Mouse (Mus musculus) liver, embryonic 12.5 days (tissue): ENCODE measurements around the gene Vsir. TPM values are rescaled to one million over a fixed set of nuclear protein-coding genes. Genes with fewer than 3 reads are reported as not detected.

Experiments
- ATAC-seq: fragments of 200-750 bp; cut with Nextera tagmentation; 2 replicates; pipeline ENCODE4 v1.8.0; 2017; ENCODE audit warnings: moderate number of reproducible peaks, mild to moderate bottlenecking, moderate library complexity
- H3K27ac ChIP-seq: fragments of 300-500 bp; sonication (generic); 2 replicates; pipeline ENCODE4 v1.5.1; 2016; ENCODE audit warnings: mild to moderate bottlenecking
- H3K27me3 ChIP-seq: fragments of 300-500 bp; sonication (generic); replicated peaks from 2 replicates; pipeline ENCODE4 v1.6.1; 2016; ENCODE audit warnings: mild to moderate bottlenecking, moderate library complexity
- H3K36me3 ChIP-seq: fragments of 300-500 bp; sonication (generic); 2 replicates; pipeline ENCODE4 v1.6.1; 2016; ENCODE audit warnings: mild to moderate bottlenecking, moderate library complexity
- H3K4me1 ChIP-seq: fragments of 300-500 bp; sonication (generic); 2 replicates; pipeline ENCODE4 v1.6.1; 2016
- H3K4me2 ChIP-seq: fragments of 300-500 bp; sonication (generic); 2 replicates; pipeline ENCODE4 v1.6.1; 2016; ENCODE audit warnings: mild to moderate bottlenecking, moderate library complexity
- H3K4me3 ChIP-seq: fragments of 300-500 bp; sonication (generic); 2 replicates; pipeline ENCODE4 v1.5.1; 2016; ENCODE audit warnings: mild to moderate bottlenecking, moderate library complexity
- H3K9ac ChIP-seq: fragments of 300-500 bp; sonication (generic); 2 replicates; pipeline ENCODE4 v1.6.1; 2016; ENCODE audit warnings: mild to moderate bottlenecking, moderate library complexity
- H3K9me3 ChIP-seq: fragments of 300-500 bp; sonication (generic); replicated peaks from 2 replicates; pipeline ENCODE4 v1.6.1; 2016; ENCODE audit warnings: mild to moderate bottlenecking, moderate library complexity
- WGBS: fragments of 180-500 bp; shearing (Covaris S2); methylation state at CpG from one replicate; pipeline ENCODE4 v1.1.7; 2016; ENCODE audit not compliant: insufficient replicate concordance; 5-methylcytosine and 5-hydroxymethylcytosine counted together
- polyA plus RNA-seq: library from polyadenylated mRNA; unstranded; fragments of >200 nt; fragmentation: Nextera tagmentation; extraction: Ambion mirVana; gene quantifications from 2 replicates; pipeline ENCODE4 v1.2.1, GENCODE M21; 2016

Vsir gene
- polyA plus RNA-seq, 1 experiment from 2014 or later, result 3.5 TPM

DNA sequence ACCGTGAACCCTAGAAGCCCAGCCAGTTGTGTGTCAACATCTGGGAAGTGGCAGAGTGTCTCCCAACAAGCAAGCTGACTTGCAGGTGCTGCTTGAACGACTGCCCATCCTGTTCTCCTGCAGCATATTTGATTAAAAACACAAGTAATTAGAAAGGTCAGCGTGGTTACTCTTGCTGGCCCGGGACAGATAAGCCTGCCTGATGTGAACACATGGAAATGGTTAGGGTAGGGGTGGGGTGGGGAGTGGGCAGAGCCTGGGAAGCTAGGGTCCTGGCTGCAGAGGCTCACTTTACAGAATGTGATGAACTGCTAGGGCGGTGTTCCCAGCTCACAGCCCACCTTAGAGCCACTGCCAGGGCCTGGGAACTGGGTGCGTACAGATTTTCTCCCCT lies 26.9 kb downstream of the Vsir start:
- H3K9ac ChIP-seq, result no peak overlapping the region
- no peak overlapping the region for H3K4me3 ChIP-seq
- no peak overlapping the region for H3K27ac ChIP-seq
- WGBS, result 19% methylated on average over 6 of the region's 6 CpGs
- no peak for ATAC-seq
- no peaks in the 10 kb centered on the region for H3K36me3 ChIP-seq
- H3K9me3 ChIP-seq, result no peaks in the 10 kb centered on the region
- peaks cover 31% of the 10 kb centered on the region for H3K4me1 ChIP-seq
- H3K27me3 ChIP-seq, result no peaks in the 10 kb centered on the region
- no peak overlapping the region for H3K4me2 ChIP-seq

DNA sequence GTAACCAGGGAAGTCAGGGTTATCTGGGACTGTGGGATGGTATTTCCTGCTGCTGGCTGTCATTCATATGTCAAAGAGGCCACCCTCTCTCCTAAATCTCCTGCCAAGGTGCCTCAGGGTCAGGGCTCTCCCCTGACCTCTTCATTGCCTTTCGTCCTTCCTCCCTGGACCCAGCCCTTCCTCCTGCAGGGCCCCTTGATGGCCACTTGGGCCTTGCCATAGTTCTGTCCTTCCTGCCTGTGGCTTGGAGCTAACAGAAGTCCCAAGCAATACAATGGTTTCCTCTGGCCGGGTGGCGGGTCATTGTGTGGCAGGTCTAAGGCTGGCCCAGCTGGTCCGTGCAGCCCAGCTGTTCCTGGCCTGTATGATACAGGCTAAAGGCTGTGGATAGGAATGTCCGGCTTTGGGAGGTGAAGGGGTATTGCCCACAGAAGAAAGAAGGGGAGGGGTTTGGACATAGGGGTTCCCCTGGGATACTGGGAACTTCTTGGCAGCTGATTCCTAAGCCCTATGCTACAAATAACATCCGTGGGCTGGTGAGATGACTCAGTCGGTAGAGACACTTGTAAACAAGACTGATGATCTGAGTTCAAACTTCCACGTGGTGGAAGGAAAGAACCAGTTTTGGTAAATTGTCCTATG lies 27.4 kb downstream of the Vsir start:
- Histone ChIP-seq H3K4me3 (no peak overlapping the region), H3K9me3 (no peaks in the 10 kb centered on the region), H3K9ac (no peak overlapping the region), H3K27ac (no peak overlapping the region), H3K4me2 (no peak overlapping the region), H3K36me3 (no peaks in the 10 kb centered on the region), H3K27me3 (no peaks in the 10 kb centered on the region), H3K4me1 (peaks cover 31% of the 10 kb centered on the region)
- WGBS, result 25% methylated on average over 8 of the region's 8 CpGs
- no peak for ATAC-seq

DNA sequence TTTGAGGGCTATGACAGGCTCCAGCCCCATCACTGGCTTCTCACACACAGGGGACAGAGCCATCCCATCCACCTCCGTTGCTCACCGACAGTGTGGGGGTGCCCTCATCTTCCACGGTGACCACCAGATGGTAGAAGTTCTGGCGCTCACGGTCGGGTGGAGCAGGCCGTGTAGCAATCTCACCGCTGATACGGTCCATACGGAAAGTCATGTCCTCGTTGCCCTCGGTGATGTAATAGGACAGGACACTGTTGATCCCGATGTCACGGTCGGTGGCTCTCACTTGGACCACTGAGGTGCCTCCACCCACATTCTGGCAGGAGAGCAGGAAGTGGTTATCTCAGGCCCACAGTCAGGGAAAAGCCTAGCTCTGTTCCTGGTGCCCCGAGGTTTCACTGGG lies 30.1 kb downstream of the Vsir start:
- H3K4me1 ChIP-seq, result peaks cover 15% of the 10 kb centered on the region
- H3K9ac ChIP-seq, result no peak overlapping the region
- no peaks in the 10 kb centered on the region for H3K36me3 ChIP-seq
- no peaks in the 10 kb centered on the region for H3K9me3 ChIP-seq
- WGBS, result 60% methylated on average over 16 of the region's 16 CpGs
- H3K27me3 ChIP-seq, result no peaks in the 10 kb centered on the region
- H3K27ac ChIP-seq, result no peak overlapping the region
- H3K4me2 ChIP-seq, result no peak overlapping the region
- no peak for ATAC-seq
- H3K4me3 ChIP-seq, result no peak overlapping the region

DNA sequence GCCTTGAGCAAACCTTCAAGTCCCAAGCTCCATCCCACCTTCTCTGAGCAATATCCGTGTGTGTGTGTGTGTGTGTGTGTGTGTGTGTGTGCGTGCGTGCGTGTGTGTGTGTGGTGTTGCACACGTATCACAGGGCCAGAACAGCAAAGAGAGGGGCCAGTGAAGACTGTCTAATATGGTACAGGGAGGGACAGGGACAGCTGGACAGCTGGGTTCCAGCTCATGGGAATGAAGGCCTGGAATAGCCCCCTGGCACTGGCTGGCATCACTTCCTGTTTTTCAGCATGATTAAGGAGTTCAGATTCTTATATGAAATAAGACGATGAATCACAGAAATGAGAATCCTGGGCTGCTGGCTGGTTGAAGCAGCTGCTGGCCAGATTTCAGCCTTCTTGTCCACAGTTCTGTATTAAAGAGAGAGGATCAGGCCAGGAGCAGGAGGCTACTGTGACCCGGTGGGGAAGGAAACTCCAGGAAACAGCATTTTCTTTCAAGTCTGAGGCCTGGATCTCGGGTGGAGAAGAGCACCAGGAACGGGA lies 32.8 kb downstream of the Vsir start:
- no peak overlapping the region for H3K4me2 ChIP-seq
- no peak for ATAC-seq
- no peak overlapping the region for H3K4me3 ChIP-seq
- H3K4me1 ChIP-seq, result no peaks in the 10 kb centered on the region
- H3K27ac ChIP-seq, result no peak overlapping the region
- H3K27me3 ChIP-seq, result no peaks in the 10 kb centered on the region; the same call in 1 of the 2 replicates
- WGBS, result 62% methylated on average over 9 of the region's 9 CpGs
- no peaks in the 10 kb centered on the region for H3K9me3 ChIP-seq
- no peak overlapping the region for H3K9ac ChIP-seq
- no peaks in the 10 kb centered on the region for H3K36me3 ChIP-seq

DNA sequence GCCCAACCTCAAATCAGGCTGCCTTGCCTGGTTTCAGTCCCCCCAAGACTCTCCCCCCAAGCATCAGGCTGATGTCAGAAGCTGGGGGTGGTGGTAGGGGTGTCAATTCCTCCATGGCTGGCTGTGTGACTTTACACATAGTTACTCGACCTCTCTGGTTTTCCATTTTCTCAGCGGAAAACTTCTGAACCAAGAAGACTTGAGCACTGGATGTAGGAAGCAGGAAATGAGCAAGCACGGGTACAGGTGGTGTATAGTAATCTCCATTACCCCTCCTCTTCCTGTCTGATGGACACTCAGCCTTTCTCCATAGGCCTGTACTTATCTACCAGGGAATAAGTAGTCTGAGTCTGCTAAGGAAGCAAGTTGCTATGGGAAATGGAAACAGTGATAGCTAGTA lies 33.6 kb downstream of the Vsir start:
- ATAC-seq, result no peak
- Histone ChIP-seq H3K27ac (no peak overlapping the region), H3K27me3 (no peaks in the 10 kb centered on the region; the same call in 1 of the 2 replicates), H3K9me3 (no peaks in the 10 kb centered on the region), H3K4me1 (no peaks in the 10 kb centered on the region), H3K36me3 (no peaks in the 10 kb centered on the region), H3K4me3 (no peak overlapping the region), H3K4me2 (no peak overlapping the region), H3K9ac (no peak overlapping the region)
- 43% methylated on average over 3 of the region's 3 CpGs for WGBS

DNA sequence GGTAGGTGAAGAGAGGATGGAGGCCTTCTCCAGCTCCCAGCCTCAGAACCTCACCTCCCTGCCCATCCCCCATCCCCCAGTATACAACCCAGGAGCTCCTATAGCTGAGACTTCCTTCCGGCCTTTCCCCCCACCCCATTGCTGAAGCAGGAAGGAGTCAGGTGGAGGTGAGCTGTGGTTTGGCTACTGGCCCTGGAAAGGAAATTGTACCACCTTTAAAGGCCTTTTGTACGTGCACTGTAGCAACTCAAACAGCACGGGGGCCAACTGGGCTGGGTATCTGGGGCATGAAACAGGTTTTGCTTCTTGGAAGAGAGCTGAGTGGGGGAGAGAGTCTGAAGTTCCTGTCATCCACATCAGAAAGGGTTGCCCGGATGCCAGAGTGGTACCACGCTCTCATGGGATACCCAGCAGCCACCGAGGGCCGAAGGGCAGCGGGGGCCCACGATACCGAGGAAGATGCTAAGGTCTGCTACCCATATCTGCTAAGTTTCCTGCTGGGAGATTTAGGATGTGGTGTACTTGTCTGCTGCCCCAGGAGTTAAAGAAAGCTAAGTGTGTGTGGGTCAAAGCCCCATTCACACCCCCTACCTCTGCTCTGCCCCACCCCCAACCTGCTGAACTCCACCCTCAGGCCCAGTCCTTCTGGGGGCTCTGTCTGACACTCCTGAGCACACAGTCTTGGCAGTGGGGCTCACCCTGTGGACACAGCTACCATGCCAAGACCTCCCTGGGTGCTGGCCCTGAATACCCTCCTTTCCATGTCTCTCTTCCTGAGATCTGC lies 34.7 kb downstream of the Vsir start:
- Histone ChIP-seq H3K27me3 (no peaks in the 10 kb centered on the region; the same call in 1 of the 2 replicates), H3K4me1 (no peaks in the 10 kb centered on the region), H3K9ac (no peak overlapping the region), H3K4me3 (no peak overlapping the region), H3K4me2 (no peak overlapping the region), H3K9me3 (no peaks in the 10 kb centered on the region), H3K27ac (no peak overlapping the region), H3K36me3 (no peaks in the 10 kb centered on the region)
- 48% methylated on average over 10 of the region's 10 CpGs for WGBS
- no peak for ATAC-seq

DNA sequence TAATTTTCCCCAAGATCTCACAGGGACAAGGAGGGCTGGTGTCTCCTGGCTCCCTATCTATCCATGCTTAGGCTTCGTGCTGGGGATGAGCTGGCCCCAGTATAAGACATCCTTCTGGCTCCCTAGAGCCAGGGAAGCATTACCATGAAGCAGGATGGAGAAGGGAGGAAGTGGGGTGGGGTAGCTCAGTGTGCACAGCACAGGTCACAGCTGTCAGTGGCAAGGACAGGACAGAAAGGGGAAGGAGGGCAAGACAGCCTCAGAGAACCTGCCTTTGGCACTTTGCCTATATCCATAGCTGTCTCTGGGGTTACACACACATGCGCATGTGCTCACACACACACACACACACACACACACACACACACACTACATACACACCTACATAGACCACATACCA lies 41.7 kb downstream of the Vsir start:
- no peak overlapping the region for H3K9ac ChIP-seq
- no peaks in the 10 kb centered on the region for H3K9me3 ChIP-seq
- no peak overlapping the region for H3K4me2 ChIP-seq
- no peak overlapping the region for H3K4me3 ChIP-seq
- H3K27me3 ChIP-seq, result no peaks in the 10 kb centered on the region
- H3K4me1 ChIP-seq, result peaks cover 13% of the 10 kb centered on the region
- 72% methylated on average over 2 of the region's 2 CpGs for WGBS
- no peak for ATAC-seq
- no peaks in the 10 kb centered on the region for H3K36me3 ChIP-seq
- no peak overlapping the region for H3K27ac ChIP-seq

DNA sequence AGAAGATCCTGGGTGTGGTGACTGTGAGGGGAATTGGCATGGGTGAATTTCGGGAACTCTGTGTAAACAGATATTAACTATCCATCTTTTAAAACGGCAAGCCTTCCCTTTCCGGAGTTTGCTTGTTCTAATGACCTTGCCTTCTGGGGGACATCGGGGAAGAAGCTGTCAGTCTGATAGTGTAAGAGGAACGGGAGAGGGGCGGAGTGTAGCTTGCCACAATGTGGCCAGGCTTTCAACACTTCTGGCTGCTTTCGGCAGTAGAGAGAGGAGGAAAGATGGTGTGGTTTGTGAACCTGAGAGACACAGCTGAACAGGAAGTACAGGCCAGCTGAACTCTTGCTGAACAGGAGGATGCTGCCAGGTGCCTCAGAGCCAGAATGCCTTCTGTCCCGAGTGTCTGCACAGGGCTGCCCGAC lies 42.8 kb downstream of the Vsir start:
- H3K4me3 ChIP-seq, result no peak overlapping the region
- no peaks in the 10 kb centered on the region for H3K27me3 ChIP-seq
- no peaks in the 10 kb centered on the region for H3K36me3 ChIP-seq
- no peaks in the 10 kb centered on the region for H3K9me3 ChIP-seq
- no peak for ATAC-seq
- H3K9ac ChIP-seq, result no peak overlapping the region
- peaks cover 13% of the 10 kb centered on the region for H3K4me1 ChIP-seq
- H3K27ac ChIP-seq, result no peak overlapping the region
- no peak overlapping the region; the same call in 1 of the 2 replicates for H3K4me2 ChIP-seq
- 7% methylated on average over 9 of the region's 9 CpGs for WGBS

DNA sequence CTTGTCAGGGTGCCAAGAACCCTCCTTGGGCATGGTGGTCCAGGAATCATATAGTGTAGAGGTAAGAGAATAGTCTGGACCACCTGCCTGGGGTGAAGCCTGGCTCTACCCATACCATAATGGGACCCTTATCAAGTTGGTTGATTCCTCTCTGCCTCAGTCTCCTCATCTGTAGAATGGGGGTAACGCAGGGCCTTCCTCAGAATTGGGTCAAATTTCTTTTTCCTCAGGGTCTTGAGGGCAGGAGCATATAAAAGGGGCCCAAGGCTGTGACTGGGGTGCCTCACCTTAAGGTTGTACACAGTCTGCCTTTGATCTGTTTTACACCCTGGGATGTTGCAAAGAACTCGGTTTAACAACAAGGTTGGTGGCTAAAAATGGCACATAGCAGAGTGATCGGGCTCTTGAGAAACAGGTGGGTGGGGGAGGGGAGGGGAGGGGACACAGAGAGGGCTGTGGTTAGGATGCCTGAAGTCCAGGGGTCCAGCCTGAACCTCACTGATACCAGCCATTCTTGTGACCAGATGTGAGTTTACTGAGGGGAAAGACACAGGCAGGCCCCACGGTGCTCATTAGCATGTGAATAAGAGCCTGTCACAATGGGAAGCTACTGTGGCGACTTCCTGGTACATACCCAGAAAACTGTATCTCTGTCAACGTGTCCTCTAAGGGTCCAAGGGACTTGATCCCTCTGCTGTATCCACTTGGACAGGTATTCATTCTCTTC lies 43.7 kb downstream of the Vsir start:
- ATAC-seq, result no peak
- no peak overlapping the region for H3K27ac ChIP-seq
- WGBS, result 29% methylated on average over 6 of the region's 6 CpGs

DNA sequence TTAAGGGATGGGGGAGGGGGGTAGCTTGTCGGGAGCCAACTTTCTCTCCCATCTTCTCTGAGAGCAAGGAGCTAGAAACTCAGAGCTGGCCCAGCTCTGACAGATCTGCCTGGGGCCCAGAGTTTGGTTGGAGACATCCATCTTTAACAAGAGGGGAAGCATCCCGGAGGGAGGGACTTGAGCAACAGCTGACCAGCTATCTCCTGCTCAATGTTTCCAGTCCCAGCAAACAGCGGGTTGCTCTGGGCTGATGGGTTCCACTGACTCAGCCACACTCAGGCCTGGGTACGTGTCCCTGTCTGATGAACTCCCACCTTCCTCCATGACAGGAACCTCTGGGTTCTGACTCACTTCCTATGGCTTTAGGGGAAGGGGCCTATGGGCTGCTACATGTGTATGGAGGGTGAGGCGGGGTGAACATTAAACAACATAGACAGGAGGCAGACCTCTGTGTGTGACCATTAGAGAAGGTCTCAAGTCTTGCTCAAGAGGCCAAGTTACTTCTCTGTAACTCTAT lies 44.3 kb downstream of the Vsir start:
- Histone ChIP-seq H3K9me3 (no peaks in the 10 kb centered on the region), H3K4me1 (peaks cover 13% of the 10 kb centered on the region), H3K27me3 (no peaks in the 10 kb centered on the region), H3K36me3 (no peaks in the 10 kb centered on the region), H3K27ac (no peak overlapping the region), H3K4me2 (no peak overlapping the region), H3K4me3 (no peak overlapping the region), H3K9ac (no peak overlapping the region)
- 45% methylated on average over 5 of the region's 5 CpGs for WGBS
- ATAC-seq, result no peak

More for the DNA sequence above, 43.7 kb downstream of the Vsir start:
- Histone ChIP-seq H3K4me2 (no peak overlapping the region), H3K36me3 (no peaks in the 10 kb centered on the region), H3K9me3 (no peaks in the 10 kb centered on the region), H3K4me3 (no peak overlapping the region), H3K9ac (no peak overlapping the region), H3K27me3 (no peaks in the 10 kb centered on the region), H3K4me1 (peaks cover 13% of the 10 kb centered on the region)

DNA sequence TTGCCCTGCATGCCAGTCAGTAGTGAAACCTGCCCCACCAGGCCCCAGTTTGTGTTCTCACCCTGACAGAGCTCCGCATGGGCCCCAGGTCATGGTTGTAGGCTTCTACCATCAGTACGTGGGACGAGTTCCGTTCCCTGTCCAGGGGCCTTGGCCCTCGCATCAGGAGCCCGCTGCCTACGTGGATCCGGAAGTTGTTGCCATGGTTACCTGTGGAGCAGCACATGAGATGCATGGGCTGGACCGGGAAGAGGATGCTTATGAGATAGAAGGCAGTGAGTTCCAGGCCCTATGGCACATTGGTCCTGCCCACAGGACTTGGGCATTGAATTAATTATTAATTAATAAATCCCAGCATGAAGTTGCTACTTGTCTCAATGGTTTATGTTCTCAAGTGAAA lies 45.0 kb downstream of the Vsir start:
- H3K27ac ChIP-seq, result no peak overlapping the region
- no peak for ATAC-seq
- H3K9ac ChIP-seq, result no peak overlapping the region
- H3K4me2 ChIP-seq, result no peak overlapping the region
- H3K9me3 ChIP-seq, result no peaks in the 10 kb centered on the region
- no peaks in the 10 kb centered on the region for H3K36me3 ChIP-seq
- no peak overlapping the region for H3K4me3 ChIP-seq
- peaks cover 13% of the 10 kb centered on the region for H3K4me1 ChIP-seq
- 84% methylated on average over 9 of the region's 9 CpGs for WGBS
- no peaks in the 10 kb centered on the region for H3K27me3 ChIP-seq

DNA sequence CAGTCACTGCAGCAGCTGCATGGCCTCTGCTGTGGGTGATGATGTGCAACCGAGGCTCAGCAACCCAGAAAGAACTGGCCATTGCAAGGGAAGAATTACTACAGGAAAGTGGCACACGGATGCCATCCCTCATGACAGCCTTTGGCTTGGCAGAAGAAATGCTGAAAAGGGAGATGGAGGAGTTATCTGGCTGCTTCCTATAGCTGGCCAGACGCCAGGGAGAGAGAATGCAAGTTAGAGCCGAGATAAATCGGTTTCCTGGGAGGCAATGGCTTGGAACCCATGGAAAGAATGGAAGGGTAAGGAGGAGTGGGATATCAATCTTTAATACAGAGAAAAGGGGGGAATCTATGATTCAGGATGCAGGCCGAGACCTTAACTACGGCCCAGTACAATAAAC lies 48.3 kb downstream of the Vsir start:
- Histone ChIP-seq H3K27me3 (no peaks in the 10 kb centered on the region), H3K36me3 (no peaks in the 10 kb centered on the region), H3K4me3 (no peak overlapping the region), H3K4me2 (no peak overlapping the region), H3K27ac (no peak overlapping the region), H3K4me1 (peaks cover 7% of the 10 kb centered on the region; the same call in 1 of the 2 replicates), H3K9ac (no peak overlapping the region), H3K9me3 (no peaks in the 10 kb centered on the region)
- 60% methylated on average over 7 of the region's 7 CpGs for WGBS
- no peak for ATAC-seq
